Mouse (Mus musculus) kidney, postnatal 25 days (tissue): Measurements from ENCODE around the gene Mad1l1.
"Not testable (repeated sequence)": the region's sequence is repeated elsewhere in the genome, so short reads cannot be mapped to it uniquely, and the experiment has no call there.

Experiments used
- DNase-seq, 2 experiments: peaks; one replicate each; pipeline ENCODE4 v3.0.0; 2021; ENCODE audit warnings: mixed read lengths in 2 of 2

Mad1l1 gene

DNA sequence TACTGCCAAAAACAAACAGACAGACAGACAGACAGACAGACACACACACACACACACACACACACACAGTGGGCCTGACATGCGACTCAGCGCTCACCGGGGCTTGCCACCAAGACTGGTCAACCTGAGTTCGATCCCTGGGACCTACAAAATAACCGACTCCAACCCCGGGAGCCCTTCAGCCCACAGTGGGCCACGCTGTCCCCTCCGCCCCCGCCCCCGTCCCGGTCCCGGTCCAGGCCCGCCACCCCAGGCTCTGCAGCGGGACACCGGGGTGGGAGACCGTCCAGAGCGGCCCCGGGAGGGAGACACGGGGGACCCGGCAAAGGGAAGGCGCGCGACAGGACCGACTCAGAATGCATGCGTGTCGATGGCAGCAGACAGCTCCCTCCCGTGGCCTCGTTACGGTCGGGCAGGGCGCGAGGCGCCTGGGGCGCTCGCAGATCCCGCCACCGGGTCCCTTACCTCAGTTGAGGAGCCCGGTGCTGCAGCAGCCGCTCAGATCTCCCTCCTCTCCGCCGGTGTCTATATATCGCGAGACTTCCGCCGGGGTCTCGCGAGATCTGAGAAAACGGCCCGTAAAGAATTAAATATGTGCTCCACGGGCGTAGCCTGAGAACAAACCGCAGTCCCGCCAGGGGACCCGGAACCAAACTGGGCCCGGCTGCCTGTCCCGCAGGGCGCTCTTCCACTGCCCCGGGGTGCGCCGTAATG lies at the start of gene Mad1l1, which contains the start of gene Nudt1:
Gene Mad1l1 (minus strand): TSS at position 511 of the 714 bp plus-strand sequence.
Gene Nudt1 (plus strand): TSS at position 615 of the 714 bp plus-strand sequence.
- peak; percentile 93 to 96 for DNase-seq

DNA sequence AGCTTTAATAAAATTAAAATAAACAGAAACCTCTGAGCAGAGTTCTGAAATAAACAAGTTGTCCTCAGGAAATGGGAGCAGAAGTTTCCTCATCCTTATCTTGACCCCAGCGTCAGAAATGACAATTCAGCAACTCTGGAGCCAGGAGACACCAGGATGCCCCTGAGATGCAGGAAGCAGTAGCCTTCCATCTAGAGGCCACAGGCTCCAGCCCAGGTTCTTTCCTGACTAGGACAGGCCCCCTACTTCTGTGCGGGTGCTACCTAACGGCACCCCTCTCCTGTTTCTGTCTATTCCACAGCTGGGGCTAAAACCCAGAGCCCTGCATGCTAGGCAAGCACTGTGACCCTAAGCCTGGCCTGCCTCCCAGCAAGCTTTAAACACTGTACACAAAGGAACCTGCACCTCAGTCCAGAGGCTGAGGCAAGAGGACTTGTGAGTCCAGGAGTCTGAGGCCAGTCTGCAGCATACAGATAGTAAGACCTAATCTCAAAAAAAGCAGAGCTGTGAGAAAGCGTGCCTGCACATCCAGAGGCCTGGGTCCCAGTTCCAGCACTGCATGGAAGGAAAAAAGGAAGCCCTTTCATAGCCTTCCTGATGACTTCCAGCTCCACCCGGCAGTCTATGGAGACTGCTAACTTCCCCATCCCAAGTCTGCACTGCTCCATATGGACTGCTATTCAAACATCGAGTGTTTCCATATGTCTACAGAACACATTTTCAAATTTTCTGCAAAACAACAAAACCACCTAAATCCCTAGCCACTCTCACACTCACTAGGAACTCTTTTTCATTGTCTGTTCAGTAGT lies 49.3 kb upstream of the Mad1l1 start:
- peak; percentile 58 to 79 for DNase-seq

DNA sequence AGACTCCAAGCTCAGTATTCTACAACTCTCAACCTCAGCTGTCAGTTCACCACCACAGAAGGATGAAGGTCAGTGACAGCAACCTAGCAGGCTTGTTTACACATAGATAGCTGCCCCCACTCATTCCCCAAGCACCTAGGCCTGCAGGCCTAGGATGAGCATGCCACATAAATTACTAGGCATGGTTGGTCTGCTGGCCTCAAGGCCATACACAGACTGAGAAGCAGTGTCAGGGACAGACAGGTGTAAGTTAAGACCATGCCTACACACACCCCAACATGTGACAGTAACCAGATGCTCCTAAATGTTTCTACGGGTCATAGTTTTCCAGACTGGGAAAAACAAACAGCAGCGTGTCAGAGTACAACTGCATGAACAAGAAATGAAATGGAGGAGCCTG lies 48.1 kb upstream of the Mad1l1 start:
- no peak for DNase-seq

DNA sequence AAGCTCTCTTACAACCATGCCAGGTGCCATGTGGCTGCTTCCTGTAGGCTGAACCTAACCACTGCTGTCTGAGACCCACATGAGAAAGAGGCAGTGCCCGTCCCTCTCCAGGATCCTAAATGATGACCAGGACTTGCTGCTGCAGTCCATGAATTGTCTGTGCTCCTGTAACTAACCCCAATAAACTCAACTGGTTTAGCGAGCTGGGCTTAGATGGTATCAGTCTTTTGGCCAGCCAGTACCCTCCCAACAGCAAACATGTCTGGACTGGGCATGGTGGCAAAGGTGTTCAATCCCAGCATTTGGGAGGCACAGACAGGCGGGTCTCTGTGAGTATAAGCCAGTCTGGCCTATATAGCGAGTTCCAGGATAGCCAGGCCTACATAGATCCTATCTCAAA lies 47.6 kb upstream of the Mad1l1 start:
- no peak for DNase-seq

DNA sequence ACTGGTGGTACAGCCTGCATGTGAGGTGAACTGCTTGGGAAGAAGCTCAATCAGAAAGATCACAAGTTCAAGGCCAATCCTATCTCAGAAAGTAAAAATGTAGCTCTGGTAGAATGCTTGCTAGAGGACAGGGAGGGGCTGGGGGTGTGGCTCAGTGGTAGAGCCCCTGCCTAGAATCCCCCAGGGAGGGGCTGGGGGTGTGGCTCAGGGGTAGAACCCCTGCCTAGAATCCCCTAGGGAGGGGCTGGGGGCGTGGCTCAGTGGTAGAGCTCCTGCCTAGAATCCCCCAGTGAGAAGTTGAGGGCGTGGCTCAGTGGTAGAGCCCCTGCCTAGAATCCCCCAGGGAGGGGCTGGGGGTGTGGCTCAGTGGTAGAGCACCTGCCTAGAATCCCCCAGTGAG lies 46.8 kb upstream of the Mad1l1 start:
- not testable (repeated sequence) for DNase-seq

DNA sequence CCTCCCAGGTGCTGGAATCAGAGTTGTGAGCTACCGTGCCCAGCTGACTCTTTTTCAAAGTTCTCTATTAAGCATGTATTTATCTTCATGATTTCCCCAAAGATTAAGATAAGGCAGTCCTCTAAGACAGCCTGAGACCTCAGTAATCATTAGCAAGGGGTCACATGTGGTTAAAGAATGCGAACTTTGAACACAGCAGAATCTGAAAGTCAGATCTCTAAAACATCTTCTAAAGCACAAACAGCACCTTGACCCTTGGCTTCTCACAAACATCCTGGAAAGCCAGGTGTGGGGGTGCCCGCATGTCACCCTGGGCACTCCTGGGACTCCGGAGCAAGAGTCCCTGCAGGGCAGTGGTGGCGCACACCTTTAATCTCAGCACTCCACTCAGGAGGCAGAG lies 43.1 kb upstream of the Mad1l1 start:
- peak; percentile 70 to 85 for DNase-seq

DNA sequence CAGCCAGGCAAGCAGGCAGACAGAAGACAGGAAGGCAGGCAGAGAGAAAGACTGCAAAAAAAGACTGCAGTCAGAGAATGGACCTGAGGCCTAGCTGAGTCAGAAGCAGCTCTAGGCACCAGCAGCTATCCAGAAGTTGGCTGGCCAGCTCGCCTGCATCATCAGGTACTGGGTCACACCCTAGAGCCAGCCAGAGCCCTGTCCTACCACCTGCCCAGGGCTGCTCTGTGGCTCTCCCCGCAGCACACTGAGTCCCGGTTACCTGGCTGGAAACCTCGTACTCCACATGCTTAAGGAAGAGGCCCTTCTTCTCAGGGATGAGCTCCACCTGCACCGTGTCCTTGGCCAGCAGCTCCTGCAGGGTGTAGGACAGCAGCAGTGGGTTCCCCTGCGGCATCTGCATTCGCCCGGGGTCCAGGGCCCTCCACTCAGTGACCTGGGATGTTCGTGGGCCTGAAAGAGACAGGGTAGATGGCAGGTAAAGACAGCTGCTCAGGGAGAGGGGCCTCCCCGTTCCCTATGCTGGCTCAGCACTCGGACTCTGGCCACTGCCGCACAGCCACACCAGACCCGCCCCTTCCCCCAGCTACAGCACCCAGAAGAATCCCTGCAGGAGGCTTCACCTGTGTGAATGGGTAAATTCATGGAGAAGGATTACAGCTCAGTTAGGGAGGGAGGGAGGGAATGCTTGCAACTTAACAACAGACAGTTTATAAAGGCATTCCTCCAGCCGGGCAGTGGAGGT lies 38.8 kb upstream of the Mad1l1 start:
- peak; percentile 74 to 85 for DNase-seq

DNA sequence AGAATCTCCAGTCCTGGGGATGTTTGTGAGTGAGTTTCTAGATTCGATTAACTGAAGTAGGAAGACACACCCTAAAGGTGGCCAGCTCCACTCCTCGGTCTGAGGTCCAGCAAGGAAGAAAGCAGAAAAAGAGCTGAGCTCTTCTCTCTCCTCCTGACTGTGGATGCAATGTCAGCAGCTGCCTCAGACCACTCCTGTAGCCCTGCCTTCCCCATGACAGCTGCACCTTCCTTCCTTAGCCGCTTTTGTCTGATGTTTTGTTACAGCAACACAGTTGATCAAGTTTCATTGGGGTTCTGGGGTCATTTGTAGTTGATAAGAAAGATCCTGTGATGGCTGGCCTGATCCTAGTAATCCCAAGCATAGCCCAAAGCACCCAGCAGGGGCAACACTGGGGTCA lies 36.1 kb upstream of the Mad1l1 start:
- no peak for DNase-seq

DNA sequence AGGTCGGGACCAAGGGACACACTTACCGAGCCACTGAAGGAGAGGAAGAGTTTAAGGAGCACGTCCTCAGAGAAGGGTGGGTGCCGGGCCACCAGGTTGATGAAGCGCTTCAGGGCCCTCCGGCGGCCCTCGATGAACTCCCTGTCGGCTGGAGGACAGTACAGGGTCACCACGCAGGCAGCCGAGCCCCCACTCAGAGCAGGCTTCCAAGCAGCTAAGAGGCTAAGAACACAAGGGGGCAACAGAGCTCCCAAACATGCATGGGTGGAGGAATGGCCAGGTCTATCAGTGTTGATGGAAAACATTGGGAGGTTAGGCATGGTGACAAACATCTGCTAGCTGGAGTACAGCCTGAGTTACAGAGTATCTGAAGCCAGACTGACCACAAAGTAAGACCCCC lies 34.6 kb upstream of the Mad1l1 start:
- DNase-seq, result peak in 1 of 2 experiments; percentile 54

DNA sequence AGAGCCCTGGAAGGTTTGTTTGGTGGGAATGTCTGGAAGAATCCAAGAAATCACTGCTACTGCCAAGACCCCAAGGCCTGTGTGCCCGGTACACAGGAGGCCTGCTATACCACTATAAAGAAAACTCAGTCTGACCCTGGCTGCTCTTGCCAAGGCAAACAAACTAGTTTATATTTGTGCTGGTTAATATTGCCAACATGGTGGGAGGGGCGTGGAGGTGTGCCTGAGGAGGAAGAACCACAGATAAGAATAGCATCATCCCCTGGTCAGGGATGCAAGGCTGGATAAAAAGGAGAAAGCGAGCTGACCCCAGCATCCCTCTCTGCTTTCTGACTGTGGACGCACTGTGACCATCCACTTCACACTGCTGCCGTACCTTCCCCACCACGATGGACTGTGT lies 31.0 kb upstream of the Mad1l1 start:
- DNase-seq, result peak in 1 of 2 experiments; percentile 42

DNA sequence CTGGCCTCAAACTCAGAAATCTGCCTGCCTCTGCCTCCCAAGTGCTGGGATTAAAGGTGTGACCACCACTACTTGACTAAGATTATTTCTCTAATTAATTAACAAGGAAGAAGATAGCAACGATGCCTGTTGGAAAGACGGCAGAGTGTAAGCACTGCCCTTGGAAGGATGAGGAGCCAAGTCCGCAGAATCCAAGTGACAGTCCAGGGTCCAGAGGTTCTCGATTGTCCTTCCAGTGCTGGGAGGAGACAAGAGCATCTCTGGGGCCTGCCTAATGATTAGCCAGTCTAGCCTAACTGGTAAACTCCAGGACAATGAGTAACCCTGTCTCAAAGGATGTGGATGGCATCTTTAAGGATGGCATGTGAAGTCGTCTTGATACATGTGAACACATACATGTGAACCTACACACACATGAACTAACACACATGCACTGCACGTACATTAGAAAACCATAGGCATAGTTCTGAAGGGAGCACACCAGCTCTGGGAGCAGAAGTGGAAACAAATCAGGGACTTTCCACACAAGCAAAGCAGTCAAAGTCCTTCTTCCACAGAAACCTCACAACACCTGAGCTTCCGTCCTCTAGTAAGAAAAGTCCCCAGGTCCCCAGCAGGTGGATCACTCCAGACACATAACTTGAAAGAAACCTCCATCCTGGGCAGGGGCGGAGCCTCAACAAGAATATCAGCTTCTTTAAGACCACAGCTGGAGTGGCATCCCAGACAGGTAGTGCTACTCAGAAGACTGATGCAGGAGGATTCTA lies 29.6 kb upstream of the Mad1l1 start:
- DNase-seq, result peak; percentile 55 to 76

DNA sequence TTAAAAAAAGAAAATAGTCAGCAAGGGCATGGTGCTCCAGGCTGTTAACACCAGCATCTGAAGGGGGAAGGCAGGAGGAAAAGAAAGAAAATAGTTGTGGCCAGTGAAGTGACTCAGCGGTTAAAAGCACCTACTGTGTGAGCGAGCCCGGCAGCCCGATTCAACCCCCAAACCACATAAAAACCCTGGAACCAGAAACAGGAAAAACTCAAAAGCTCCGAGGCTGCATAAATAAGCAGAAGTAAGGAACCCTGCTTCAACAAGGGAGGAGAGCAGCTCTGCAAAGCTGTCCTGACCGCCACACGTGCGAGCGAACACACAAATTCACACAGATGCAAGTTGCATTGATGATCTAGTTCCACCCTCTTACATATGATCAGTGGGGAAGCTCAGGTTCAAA lies 28.5 kb upstream of the Mad1l1 start:
- no peak for DNase-seq

DNA sequence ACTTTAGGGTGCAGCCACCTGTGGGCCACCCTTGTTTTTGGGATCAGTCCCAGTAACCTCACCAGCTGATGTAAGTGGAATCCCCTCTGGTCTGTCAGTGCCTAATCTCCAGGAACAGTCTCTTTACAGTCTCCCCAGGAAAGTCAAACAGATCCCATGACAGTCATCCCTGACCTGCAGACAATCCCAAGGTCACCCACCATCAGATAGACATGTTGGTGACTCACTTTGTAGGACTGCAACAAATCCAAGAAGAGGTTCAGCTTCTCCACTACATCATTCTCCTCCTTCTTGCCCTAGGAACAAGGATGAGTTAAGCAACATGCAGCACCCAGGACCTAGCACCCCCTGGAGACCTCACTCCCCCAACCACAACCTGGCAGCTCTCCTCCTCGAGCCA lies 24.7 kb upstream of the Mad1l1 start:
- DNase-seq, result no peak

DNA sequence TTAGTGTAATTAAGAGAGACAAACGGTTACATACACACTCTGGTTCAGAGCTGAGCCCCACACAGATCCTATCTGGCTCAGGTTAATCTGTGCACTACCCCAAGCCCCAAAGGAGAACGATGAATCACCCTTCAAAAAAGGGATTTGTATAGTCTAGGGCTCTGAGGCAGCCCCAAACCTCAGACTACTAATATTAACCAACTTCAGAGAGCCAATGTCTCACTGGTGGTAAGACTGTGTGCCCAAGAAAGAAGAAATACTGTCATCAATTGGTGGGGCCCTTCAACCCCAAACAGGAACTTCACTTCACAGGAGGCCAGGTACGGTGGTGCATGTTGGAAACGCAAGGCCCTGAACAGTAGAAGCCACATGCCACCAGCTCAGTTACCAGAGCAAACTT lies 23.9 kb upstream of the Mad1l1 start:
- no peak for DNase-seq

DNA sequence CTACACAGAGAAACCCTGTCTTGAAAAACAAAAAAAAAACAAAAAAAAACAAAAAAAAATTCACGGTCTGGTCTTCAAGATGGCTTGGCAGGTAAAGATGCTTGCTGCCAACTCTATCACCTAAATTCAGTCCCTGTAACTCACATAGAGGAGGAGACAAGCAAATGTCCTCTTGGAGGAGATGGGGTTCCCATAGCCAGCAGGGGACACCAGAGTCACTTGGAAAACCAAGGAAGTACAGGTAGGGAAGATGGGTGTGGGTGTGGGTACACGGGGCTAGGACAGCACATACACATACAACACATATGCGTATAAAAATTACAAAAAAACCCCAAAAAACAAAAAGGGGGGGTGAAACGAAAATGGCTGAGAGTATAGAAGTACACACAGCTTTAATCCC lies 21.5 kb upstream of the Mad1l1 start:
- no peak for DNase-seq

DNA sequence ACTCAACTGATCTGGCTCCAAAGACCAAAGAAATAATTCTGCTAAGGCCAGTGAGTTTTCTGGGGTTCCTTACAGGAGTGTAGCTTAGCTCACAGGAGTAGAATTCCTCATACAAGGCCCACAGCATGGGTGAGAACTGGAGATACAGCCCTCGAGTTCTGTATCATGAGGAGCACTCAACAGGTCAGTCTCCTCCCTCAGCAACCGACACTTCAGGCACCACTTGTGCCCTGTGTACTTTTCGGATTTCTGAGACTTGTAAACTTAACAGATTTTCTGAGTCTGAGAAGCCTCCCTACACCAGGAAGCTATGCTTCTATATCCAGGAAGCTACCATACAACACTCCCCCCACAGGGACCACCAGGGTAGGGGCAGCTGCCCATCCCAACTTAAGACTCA lies 18.5 kb upstream of the Mad1l1 start:
- no peak for DNase-seq

DNA sequence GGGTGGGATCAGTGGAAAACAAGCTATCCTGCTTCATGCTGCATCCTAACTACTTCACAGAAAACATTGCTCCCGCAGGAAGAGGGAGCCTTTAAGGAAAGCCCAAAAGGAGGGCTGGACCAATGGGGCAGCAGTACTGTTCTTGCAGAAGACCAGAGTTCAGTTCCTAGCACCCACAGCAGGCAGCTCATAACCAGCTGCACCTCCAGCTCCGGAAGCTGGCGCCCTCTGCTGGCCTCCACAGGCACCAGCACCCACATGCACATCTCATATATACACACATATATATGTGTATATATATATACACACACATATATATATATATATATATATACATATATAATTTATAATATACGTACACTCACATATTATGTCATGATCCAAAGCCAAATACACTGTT lies 17.4 kb upstream of the Mad1l1 start:
- no peak for DNase-seq

DNA sequence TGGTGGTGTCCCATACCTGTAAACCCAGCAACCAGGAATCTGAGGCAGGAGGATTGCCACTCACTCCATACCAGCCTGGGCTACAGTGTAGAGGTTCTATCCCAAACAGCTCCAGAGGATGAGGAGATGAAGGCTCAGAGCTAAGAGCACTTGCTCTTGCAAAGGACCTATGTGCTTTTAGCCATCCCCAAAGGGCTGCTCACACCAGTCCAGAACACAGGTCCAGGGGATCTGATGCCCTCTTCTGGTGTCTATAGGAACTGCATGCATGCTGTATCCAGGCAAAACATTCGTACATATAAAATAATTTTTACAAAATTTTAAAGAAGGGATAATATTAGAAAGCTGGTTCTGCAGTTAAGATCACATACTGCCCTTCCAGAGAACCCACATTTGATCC lies 15.3 kb upstream of the Mad1l1 start:
- DNase-seq, result peak in 1 of 2 experiments; percentile 63

DNA sequence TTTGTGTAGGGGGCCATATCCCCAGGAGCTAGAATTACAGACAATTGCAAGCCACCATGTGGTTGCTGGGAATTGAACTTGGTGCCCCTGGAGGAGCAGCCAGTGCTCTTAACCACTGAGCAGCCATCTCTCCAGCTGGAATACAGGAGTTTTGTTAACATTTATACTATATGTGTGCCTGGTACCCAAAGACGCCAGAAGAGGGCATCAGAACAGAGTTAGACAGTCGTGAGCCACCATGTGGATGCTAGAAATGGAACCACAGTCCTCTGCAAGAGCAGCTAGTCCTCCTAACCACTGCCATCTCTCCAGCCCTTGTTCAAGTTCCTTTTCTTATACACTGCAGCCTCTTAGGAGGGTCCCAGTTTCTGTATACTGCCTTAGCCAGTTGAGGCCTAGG lies 12.3 kb upstream of the Mad1l1 start:
- DNase-seq, result peak in 1 of 2 experiments; percentile 48

DNA sequence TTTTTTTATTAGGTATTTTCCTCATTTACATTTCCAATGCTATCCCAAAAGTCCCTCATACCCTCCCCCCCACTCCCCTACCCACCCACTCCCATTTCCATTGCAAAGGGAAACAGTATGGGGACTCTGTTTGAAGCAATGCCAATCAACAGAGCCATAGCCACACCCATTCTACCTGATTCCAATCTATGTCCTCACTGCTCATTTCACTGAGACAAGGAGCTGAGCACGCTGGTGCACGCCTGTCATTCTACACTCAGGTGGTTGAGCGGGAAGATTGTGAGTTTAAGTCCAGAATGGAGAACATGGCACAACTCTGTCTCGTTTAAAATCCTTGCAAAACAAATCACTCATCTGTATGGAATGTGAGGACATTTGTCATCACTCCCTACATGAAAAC lies 11.2 kb upstream of the Mad1l1 start:
- no peak for DNase-seq

DNA sequence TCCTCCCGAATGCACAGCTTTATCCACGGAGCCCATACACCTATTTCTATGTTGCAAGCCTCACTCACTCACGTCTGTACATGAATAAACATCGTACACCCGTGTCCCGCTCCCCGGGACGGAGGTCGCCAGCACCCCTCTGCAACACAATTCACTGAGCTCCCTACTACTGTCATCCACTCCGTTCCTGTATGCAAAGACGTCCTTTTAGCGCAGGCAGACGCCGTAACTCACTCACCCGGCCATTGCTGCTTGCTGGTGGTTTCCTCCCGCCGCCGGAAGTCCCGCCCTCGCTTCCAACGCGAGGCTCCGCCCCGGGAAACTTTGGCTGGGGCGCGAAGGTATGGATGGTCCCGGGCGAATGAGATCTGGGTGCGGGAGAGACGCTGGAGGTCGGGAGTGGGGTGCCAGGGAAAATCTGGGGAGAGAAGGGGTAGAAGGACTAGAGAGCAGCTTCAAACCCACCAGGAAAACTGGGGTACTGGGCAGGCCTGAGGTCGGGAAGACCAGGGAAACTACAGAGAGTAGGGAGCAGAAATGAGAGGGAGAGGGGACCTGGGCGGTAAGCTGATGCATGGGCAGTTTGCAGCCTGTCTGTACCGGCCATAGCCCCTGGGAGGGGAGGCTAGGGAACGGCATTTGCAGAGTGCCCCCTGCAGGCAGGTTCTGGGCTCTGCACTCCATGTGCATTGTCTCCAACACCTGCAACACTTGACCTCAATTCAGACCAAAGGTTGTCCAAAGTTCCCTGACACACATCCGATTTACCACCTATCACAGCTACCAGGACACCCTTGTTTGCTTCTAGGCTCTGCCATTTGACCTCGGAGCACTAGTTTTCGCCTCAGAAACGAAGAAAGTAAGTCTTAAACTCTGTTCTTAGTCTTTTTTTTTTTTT lies 10.5 kb upstream of the Mad1l1 start, which contains the start of gene Mrm2:
Gene Mrm2 (minus strand): TSS at position 284 of the 898 bp plus-strand sequence.
- peak; percentile 87 to 88 for DNase-seq
